Mouse (Mus musculus) kidney, embryonic 14.5 days (tissue): ENCODE measurements around the gene Cfb. TPM values are rescaled to one million over a fixed set of nuclear protein-coding genes. Genes with fewer than 3 reads are reported as not detected.
"Not testable (repeated sequence)": the region's sequence is repeated elsewhere in the genome, so short reads cannot be mapped to it uniquely, and the experiment has no call there.

ENCODE experiments used
- ATAC-seq: fragments of 200-750 bp; cut with Nextera tagmentation; 2 replicates; pipeline ENCODE4 v1.8.0; 2017; ENCODE audit warnings: moderate number of reproducible peaks, mild to moderate bottlenecking, moderate TSS enrichment, moderate library complexity; ENCODE audit not compliant: low FRiP score, low TSS enrichment
- H3K27ac ChIP-seq: fragments of 300-500 bp; sonication (generic); 2 replicates; pipeline ENCODE4 v1.5.1; 2014; ENCODE audit warnings: low read depth, mild to moderate bottlenecking, low read length, moderate library complexity, mixed read lengths
- H3K27me3 ChIP-seq: fragments of 300-500 bp; sonication (generic); 2 replicates; pipeline ENCODE4 v1.6.1; 2014; ENCODE audit warnings: mild to moderate bottlenecking, low read length; ENCODE audit not compliant: control insufficient read depth, insufficient read depth
- H3K36me3 ChIP-seq: fragments of 300-500 bp; sonication (generic); 2 replicates; pipeline ENCODE4 v1.6.1; 2014; ENCODE audit warnings: low read length, mixed read lengths; ENCODE audit not compliant: control insufficient read depth, insufficient read depth
- H3K4me1 ChIP-seq: fragments of 300-500 bp; sonication (generic); 2 replicates; pipeline ENCODE4 v1.6.1; 2014; ENCODE audit warnings: low read length, mixed read lengths; ENCODE audit not compliant: control insufficient read depth, insufficient read depth
- H3K4me2 ChIP-seq: fragments of 300-500 bp; sonication (generic); replicated peaks from 2 replicates; pipeline ENCODE4 v1.6.1; 2014; ENCODE audit warnings: low read depth, mild to moderate bottlenecking, low read length
- H3K4me3 ChIP-seq: fragments of 300-500 bp; sonication (generic); 2 replicates; pipeline ENCODE4 v1.5.1; 2014; ENCODE audit warnings: mild to moderate bottlenecking, low read length
- H3K9ac ChIP-seq: fragments of 300-500 bp; sonication (generic); 2 replicates; pipeline ENCODE4 v1.6.1; 2014; ENCODE audit warnings: low read depth, mild to moderate bottlenecking, low read length, moderate library complexity
- H3K9me3 ChIP-seq: fragments of 300-500 bp; sonication (generic); 2 replicates; pipeline ENCODE4 v1.6.1; 2016; ENCODE audit warnings: low read length; ENCODE audit not compliant: control insufficient read depth
- WGBS: fragments of 180-500 bp; shearing (Covaris S2); extraction: QIAGEN DNeasy Blood & Tissue Kit; methylation state at CpG from one replicate; pipeline ENCODE4 v1.1.7; 2014; 5-methylcytosine and 5-hydroxymethylcytosine counted together
- polyA plus RNA-seq: library from polyadenylated mRNA; unstranded; fragments of >200 nt; fragmentation: Nextera tagmentation; extraction: Ambion mirVana; gene quantifications from 2 replicates; pipeline ENCODE4 v1.2.1, GENCODE M21; 2014

Cfb gene
- 4.0 and 5.4 TPM in 2 replicates for polyA plus RNA-seq

DNA sequence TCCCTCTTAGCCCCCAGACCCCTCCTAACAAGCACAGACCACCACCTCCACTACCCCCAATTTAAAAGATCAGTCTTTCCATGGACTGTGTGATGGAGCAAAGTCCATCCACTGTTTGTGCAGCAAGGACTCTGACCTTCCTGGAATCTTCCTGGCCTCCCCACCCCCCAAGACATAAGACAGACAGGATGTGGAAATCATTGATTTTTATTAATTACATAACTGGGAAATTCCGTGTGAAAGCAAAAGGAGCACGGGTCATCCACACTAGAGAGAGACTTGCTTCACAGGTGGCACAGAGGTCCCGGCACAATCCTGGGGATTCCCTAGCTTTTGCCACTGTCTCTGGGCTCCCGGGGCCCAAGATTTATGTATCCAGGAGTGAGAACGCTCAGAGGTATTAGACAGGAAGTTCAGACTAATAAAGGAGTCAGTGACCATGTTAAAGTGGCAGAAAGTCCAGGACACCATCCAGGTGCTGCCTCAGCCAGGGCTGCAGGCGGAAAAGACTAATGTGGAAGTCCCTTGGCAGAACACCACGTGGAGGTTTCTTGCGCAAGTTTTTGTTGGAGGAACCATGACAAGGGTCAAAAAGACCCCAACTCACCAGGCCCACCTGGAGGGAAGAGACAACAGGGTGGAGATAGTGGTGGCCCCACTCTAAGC, at the start of gene Cfb:
Gene Cfb (minus strand): TSS at position 103 of the 666 bp plus-strand sequence.
- Histone ChIP-seq H3K36me3 (no peaks in the 10 kb centered on the region; the same call in 1 of the 2 replicates), H3K9me3 (no peaks in the 10 kb centered on the region), H3K27ac (no peak within 1 kb of the TSS), H3K4me1 (no peaks in the 10 kb centered on the region), H3K4me3 (no peak within 1 kb of the TSS), H3K4me2 (no peak within 1 kb of the TSS), H3K9ac (no peak within 1 kb of the TSS), H3K27me3 (no peaks in the 10 kb centered on the region)
- 36% methylated on average over 8 of the region's 8 CpGs for WGBS
- ATAC-seq = no peak

DNA sequence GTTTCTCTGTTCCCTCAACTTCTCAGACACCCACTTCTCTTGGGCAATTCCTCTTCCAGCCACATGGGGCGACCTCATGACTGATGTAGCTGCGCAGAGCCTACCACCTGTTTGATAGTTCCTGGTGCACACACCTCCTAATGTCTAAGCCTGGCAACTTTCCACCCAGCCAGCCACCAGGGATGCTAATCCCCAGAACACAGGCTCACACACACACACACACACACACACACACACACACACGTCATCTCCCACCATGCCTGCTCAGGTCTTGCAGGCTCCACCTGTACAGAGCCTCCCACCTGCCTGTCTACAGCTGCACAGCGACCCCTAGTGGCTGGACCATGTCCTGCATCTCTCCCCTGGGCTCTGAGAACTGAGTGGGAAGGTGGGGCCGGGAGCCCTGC, 49.6 kb upstream of the Cfb start:
- peak; percentile 43; the same call in 1 of the 2 replicates for ATAC-seq
- H3K9ac ChIP-seq = no peak overlapping the region
- no peak overlapping the region for H3K27ac ChIP-seq
- no peaks in the 10 kb centered on the region for H3K9me3 ChIP-seq
- H3K36me3 ChIP-seq = peaks cover 72% of the 10 kb centered on the region
- no peak overlapping the region for H3K4me2 ChIP-seq
- H3K4me1 ChIP-seq = 0 out of 2 replicates have a peak, but pooled peaks cover 9% of the 10 kb centered on the region
- no peaks in the 10 kb centered on the region for H3K27me3 ChIP-seq
- WGBS = 51% methylated on average over 5 of the region's 5 CpGs
- no peak overlapping the region for H3K4me3 ChIP-seq

DNA sequence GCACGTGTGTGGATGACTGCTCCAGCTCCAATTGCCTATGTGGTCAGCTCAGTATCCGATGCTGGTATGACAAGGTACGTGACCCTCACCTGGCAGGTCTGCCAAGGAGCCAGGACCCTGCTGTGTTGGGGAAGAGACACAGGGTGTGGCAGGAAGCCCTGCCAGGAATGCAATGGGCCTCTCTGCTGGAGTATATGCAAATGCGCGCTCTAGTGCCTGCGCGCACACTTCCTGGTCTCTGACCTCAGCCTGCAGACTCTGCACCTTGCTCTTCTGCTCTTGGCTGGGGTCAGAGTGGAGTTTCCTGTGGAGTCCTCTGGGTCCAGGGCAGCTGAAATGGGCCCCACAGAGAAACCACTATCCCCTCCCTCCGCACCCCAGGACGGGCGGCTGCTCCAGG, 48.7 kb upstream of the Cfb start:
- no peak overlapping the region for H3K27ac ChIP-seq
- ATAC-seq = no peak
- H3K4me1 ChIP-seq = 0 out of 2 replicates have a peak, but pooled peaks cover 9% of the 10 kb centered on the region
- H3K27me3 ChIP-seq = no peaks in the 10 kb centered on the region
- 83% methylated on average over 10 of the region's 10 CpGs for WGBS
- H3K4me2 ChIP-seq = no peak overlapping the region
- no peak overlapping the region for H3K9ac ChIP-seq
- no peaks in the 10 kb centered on the region for H3K9me3 ChIP-seq
- peaks cover 81% of the 10 kb centered on the region for H3K36me3 ChIP-seq
- H3K4me3 ChIP-seq = no peak overlapping the region

DNA sequence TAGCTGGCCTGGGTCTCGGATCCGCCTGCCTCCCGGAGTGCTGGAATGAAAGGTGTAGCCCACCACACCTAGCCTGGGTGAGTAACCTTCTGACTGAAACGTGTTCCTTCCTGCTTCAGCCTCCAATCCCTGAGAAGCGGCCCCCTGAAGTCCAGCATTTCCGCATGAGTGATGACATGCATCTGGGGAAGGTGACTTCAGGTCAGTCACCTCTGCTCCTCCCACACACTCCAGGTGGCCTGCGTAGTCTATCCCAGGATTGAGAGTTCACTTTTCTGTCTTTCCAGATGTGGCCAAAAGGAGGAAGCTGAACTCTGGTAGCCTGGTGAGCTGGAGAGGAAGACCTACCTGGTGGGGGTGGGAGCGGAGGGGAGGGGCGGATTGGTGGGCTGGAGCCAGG, 40.6 kb upstream of the Cfb start:
- Histone ChIP-seq H3K36me3 (peaks cover 56% of the 10 kb centered on the region), H3K4me3 (no peak overlapping the region), H3K27me3 (no peaks in the 10 kb centered on the region), H3K9me3 (no peaks in the 10 kb centered on the region), H3K4me1 (peaks cover 3% of the 10 kb centered on the region; the same call in 1 of the 2 replicates), H3K4me2 (no peak overlapping the region), H3K9ac (no peak overlapping the region), H3K27ac (no peak overlapping the region)
- 74% methylated on average over 9 of the region's 9 CpGs for WGBS
- no peak for ATAC-seq

DNA sequence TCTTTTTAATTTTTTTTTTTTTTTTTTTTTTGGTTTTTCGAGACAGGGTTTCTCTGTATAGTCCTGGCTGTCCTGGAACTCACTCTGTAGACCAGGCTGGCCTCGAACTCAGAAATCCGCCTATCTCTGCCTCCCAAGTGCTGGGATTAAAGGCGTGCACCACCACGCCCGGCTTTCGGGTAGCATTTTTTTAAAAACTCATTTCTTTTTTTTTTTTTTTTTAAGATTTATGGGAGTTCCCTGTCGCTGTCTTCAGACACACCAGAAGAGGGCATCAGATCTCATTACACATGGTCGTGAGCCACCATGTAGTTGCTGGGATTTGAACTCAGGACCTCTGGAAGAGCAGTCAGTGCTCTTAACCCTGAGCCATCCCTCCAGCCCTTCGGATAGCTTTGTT, 39.6 kb upstream of the Cfb start:
- not testable (repeated sequence) for H3K27ac ChIP-seq, H3K4me3 ChIP-seq, ATAC-seq, H3K9ac ChIP-seq, H3K27me3 ChIP-seq, H3K9me3 ChIP-seq, H3K4me2 ChIP-seq, H3K4me1 ChIP-seq
- H3K36me3 ChIP-seq = peaks cover 46% of the 10 kb centered on the region
- WGBS = 94% methylated on average over 9 of the region's 10 CpGs

DNA sequence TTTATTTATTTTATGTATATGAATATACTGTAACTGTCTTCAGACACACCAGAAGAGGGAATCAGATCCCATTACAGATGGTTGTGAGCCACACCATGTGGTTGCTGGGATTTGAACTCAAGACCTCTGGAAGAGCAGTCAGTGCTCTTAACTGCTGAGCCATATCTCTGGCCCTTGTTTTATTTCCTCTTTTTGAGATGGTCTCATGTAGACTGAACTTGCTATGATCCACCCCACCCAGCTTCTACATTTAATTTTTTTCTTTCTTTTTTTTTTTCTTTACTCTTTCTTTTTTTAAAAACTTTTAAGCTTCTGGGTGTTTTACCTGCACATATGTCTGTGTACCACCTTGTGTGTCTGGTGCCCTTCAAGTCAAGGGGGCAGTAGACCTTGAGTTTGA, 38.5 kb upstream of the Cfb start:
- H3K27ac ChIP-seq, ATAC-seq, H3K4me2 ChIP-seq, H3K4me3 ChIP-seq, H3K9me3 ChIP-seq, H3K9ac ChIP-seq, H3K27me3 ChIP-seq, H3K4me1 ChIP-seq: not testable (repeated sequence)
- peaks cover 41% of the 10 kb centered on the region for H3K36me3 ChIP-seq

DNA sequence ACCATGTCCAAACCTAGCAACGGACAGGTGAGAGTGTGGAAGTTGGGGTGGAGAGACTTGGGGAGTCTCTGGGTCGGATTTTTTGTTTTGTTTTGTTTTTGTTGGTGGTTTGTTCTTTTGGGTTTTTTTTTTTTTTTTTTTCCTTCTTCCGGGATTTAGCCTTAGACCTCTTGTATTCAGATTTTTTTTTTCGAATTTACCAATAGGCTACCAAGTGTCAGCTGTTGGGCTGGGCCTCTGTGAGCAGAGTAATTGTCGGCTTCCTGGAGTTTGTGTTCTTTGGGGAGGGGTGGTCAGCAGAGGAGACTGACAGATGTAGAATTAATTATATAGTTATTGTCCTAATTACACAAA, 37.5 kb upstream of the Cfb start:
- H3K4me2 ChIP-seq = peak overlapping the region; percentile 90
- H3K27ac ChIP-seq = peak overlapping the region; percentile 97
- H3K36me3 ChIP-seq = peaks cover 32% of the 10 kb centered on the region
- H3K4me1 ChIP-seq = peaks cover 13% of the 10 kb centered on the region
- H3K4me3 ChIP-seq = peak overlapping the region; percentile 92
- peak overlapping the region; percentile 93 for H3K9ac ChIP-seq
- WGBS = under 1% methylated on average over 5 of the region's 5 CpGs
- no peaks in the 10 kb centered on the region for H3K9me3 ChIP-seq
- no peaks in the 10 kb centered on the region for H3K27me3 ChIP-seq
- no peak for ATAC-seq

DNA sequence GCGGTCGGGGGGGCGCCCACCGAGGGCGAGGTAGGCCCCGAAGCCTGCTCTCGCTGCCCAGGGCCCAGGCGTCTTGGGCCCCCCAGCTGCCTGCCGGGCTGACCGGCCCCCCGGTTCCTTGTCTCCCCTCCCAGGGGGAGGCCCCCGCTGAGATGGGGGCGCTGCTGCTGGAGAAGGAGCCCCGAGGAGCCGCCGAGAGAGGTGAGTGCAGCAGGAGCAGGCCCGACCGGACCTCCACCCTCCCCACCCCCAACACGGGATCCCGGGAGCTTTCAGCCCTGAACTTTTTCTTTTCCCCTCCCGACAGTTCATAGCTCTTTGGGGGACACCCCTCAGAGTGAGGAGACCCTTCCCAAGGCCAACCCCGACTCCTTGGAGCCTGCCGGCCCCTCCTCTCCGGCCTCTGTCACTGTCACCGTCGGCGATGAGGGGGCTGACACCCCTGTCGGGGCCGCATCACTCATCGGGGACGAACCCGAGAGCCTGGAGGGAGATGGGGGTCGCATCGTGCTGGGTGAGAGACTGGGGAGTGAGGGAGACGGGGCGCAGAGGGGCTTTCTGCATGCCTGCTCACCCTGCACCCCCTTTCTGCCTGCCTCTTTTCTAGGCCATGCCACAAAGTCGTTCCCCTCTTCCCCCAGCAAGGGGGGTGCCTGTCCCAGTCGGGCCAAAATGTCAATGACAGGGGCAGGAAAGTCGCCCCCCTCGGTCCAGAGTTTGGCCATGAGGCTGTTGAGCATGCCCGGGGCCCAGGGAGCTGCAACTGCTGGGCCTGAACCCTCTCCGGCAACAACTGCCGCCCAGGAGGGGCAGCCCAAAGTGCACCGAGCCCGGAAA, 37.0 kb upstream of the Cfb start:
- no peak for ATAC-seq
- Histone ChIP-seq H3K4me2 (peak overlapping the region; percentile 90), H3K4me1 (peaks cover 13% of the 10 kb centered on the region), H3K9ac (peak overlapping the region; percentile 93), H3K36me3 (peaks cover 26% of the 10 kb centered on the region), H3K27me3 (no peaks in the 10 kb centered on the region), H3K4me3 (peak overlapping the region; percentile 92), H3K27ac (peak overlapping the region; percentile 97), H3K9me3 (no peaks in the 10 kb centered on the region)
- 1% methylated on average over 34 of the region's 45 CpGs for WGBS

DNA sequence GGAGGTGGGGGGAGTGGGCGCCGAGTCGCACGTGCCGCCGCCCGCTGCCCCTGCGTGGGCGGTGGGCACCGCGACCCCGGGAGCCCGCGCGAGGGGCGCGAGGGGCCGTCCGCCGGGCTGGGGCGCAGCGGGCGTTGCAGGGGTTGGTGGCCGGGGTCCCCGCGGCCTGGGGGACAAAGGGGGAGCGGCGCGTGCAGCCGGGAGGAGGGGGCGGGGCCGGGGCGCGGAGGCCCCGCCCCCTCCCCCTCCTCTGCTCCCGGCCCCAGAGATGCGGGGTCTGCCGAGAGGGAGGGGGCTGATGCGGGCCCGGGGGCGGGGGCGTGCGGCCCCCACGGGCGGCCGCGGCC, 36.4 kb upstream of the Cfb start:
- Histone ChIP-seq H3K4me1 (peaks cover 13% of the 10 kb centered on the region), H3K4me2 (peak overlapping the region; percentile 90), H3K9me3 (no peaks in the 10 kb centered on the region), H3K36me3 (peaks cover 24% of the 10 kb centered on the region), H3K27ac (peak overlapping the region; percentile 97), H3K4me3 (peak overlapping the region; percentile 92), H3K27me3 (no peaks in the 10 kb centered on the region), H3K9ac (peak overlapping the region; percentile 93)
- no peak for ATAC-seq
- WGBS = 0% methylated on average over 18 of the region's 47 CpGs
